Mouse (Mus musculus): ENCODE measurements around the gene Prim2.
A peak's percentile ranks its signal among the peaks of the same experiment; 100 is the strongest.

Gene Prim2

GRCm38 (mm10) chr1:33536272-33537004 is 133.2 kb downstream of the Prim2 start:
- no peak for DNase-seq

- no peak for DNase-seq
These were observed 134.4 kb downstream of the Prim2 start for GRCm38 (mm10) chr1:33535140-33535686.

GRCm38 (mm10) chr1:33531860-33532259 is 137.7 kb downstream of the Prim2 start:
- no peak for DNase-seq

- no peak for DNase-seq
These were observed 138.3 kb downstream of the Prim2 start for GRCm38 (mm10) chr1:33531097-33531856.

GRCm38 (mm10) chr1:33530491-33530890 is 139.1 kb downstream of the Prim2 start:
- DNase-seq: no peak

GRCm38 (mm10) chr1:33529543-33530232 is 139.9 kb downstream of the Prim2 start:
- no peak for DNase-seq

- DNase-seq: no peak
These were observed 142.2 kb downstream of the Prim2 start for GRCm38 (mm10) chr1:33527352-33527863.

- peak; percentile 25 for DNase-seq
These were observed 146.4 kb downstream of the Prim2 start for GRCm38 (mm10) chr1:33523223-33523622.

- no peak for DNase-seq
These were observed 154.5 kb downstream of the Prim2 start for GRCm38 (mm10) chr1:33515124-33515523.

GRCm38 (mm10) chr1:33511310-33511709 is 158.3 kb downstream of the Prim2 start:
- DNase-seq: no peak

- no peak for DNase-seq
These were observed 165.2 kb downstream of the Prim2 start for GRCm38 (mm10) chr1:33504371-33504770.

GRCm38 (mm10) chr1:33502890-33503289 is 166.7 kb downstream of the Prim2 start:
- no peak for DNase-seq

- no peak for DNase-seq
These were observed 167.3 kb downstream of the Prim2 start for GRCm38 (mm10) chr1:33502298-33502697.

GRCm38 (mm10) chr1:33500111-33500510 is 169.5 kb downstream of the Prim2 start:
- DNase-seq: no peak

GRCm38 (mm10) chr1:33499603-33500002 is 170.0 kb downstream of the Prim2 start:
- no peak for DNase-seq

GRCm38 (mm10) chr1:33496128-33496527 is 173.5 kb downstream of the Prim2 start:
- DNase-seq: no peak

- DNase-seq: no peak
These were observed 174.0 kb downstream of the Prim2 start for GRCm38 (mm10) chr1:33495586-33495985.

GRCm38 (mm10) chr1:33495203-33495553 is 174.4 kb downstream of the Prim2 start:
- no peak for DNase-seq

GRCm38 (mm10) chr1:33494524-33495202 is 174.9 kb downstream of the Prim2 start:
- DNase-seq: no peak

- DNase-seq: no peak
These were observed 179.4 kb downstream of the Prim2 start for GRCm38 (mm10) chr1:33490220-33490619.

GRCm38 (mm10) chr1:33488372-33488771 is 181.2 kb downstream of the Prim2 start:
- no peak for DNase-seq

- DNase-seq: no peak
These were observed 185.8 kb downstream of the Prim2 start for GRCm38 (mm10) chr1:33483746-33484145.

- no peak for DNase-seq
These were observed 189.2 kb downstream of the Prim2 start for GRCm38 (mm10) chr1:33480382-33480781.
